Mouse (Mus musculus) liver, adult 10 weeks (tissue): Measurements from ENCODE around the gene Pdcd1lg2. TPM values are rescaled to one million over a fixed set of nuclear protein-coding genes. Genes with fewer than 3 reads are reported as not detected.

ENCODE experiments used
- polyA plus RNA-seq: library from polyadenylated mRNA; stranded (reverse); fragments of 350-450 nt; fragmentation: Illumina TruSeq; extraction: RNeasy Lipid Tissue Mini Kit (QIAGEN cat#74804); gene quantifications from one replicate; pipeline ENCODE4 v1.2.3, GENCODE M21; 2014; ENCODE audit warnings: low read depth, low replicate concordance

The Pdcd1lg2 gene
- polyA plus RNA-seq, result not detected

DNA sequence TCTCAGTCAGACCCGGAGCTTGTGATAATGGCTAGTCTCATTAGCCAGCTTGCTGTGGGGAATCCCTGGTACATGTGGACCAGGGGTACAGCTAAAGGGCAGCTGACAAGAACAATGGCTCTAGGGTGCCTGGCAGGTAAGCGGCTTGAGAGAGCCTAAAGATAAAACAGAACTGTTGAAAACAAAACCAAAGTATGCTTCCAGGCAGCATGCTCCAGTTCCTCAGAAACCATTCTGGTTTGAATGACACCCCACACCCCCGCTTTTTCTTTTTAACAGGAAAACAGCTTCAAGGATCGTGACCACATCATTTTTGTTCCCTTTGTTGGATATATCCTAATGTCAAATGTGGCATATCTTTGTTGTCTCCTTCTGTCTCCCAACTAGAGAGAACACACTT is at the start of gene Pdcd1lg2:
Gene Pdcd1lg2 (plus strand): TSS at position 301 of the 400 bp plus-strand sequence.

DNA sequence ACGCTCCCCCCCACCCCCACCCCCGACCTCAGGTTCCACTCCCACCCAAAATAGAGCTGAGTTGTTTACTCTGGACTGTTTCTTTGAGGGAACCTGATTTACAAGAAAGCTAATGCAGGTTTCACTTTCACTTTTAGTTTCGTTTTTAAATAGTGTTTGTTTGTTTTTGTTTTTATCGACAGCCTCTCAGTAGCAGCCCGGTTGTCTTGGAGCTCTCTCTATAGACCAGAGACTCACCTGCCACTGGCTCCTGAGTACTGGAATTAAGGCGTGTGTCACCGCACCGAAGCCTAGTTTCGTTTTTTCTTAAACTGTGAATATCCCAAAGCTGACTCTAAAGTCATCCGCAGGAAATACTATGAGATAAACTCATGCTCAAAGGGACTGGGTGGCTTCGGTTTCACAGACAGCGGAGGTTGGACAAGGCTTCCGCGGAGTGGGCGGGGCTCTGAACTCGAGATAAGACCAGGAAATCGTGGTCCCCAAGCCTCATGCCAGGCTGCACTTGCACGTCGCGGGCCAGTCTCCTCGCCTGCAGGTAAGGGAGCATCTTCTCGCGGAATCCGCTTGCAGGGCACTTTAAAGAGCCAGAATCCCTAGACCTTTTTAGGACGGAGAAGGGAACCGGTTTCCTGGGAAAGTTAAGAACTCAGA is 43.6 kb upstream of the Pdcd1lg2 start, which contains the start of the genes Plgrkt and Cd274:
Gene Plgrkt (minus strand): TSS at position 422 of the 654 bp plus-strand sequence.
Gene Cd274 (plus strand): TSS at position 487 of the 654 bp plus-strand sequence.

Other genes starting within 250 kb of the Pdcd1lg2 start
- 17.7 TPM for gene Jak2, start 159.1 kb upstream of the Pdcd1lg2 start, polyA plus RNA-seq
- 0.87 TPM for gene Insl6, start 85.6 kb upstream of the Pdcd1lg2 start, polyA plus RNA-seq
- gene Rln1, start 76.2 kb upstream of the Pdcd1lg2 start, polyA plus RNA-seq, result not detected
- gene Plgrkt, start 43.5 kb upstream of the Pdcd1lg2 start, polyA plus RNA-seq, result 24.5 TPM
- gene Cd274, start 43.5 kb upstream of the Pdcd1lg2 start, polyA plus RNA-seq, result 3.0 TPM
- 21.8 TPM for gene Ric1, start 111.4 kb downstream of the Pdcd1lg2 start, polyA plus RNA-seq
- gene Ermp1, start 237.5 kb downstream of the Pdcd1lg2 start, polyA plus RNA-seq, result 21.0 TPM